Mouse (Mus musculus) brown adipose tissue, adult 24 weeks (tissue): ENCODE measurements around the gene Arr3. TPM values are rescaled to one million over a fixed set of nuclear protein-coding genes. Genes with fewer than 3 reads are reported as not detected.

Experiments
- H3K27ac ChIP-seq: fragments of 200-500 bp; replicated peaks from 2 replicates; pipeline ENCODE4 v1.5.1; 2012; ENCODE audit warnings: low read depth, mild to moderate bottlenecking, low read length
- H3K4me1 ChIP-seq: fragments of 200-500 bp; 2 replicates; pipeline ENCODE4 v1.6.1; 2012; ENCODE audit warnings: low read length, mixed read lengths; ENCODE audit not compliant: control insufficient read depth, insufficient read depth, insufficient read length
- H3K4me3 ChIP-seq: fragments of 200-500 bp; 2 replicates; pipeline ENCODE4 v1.5.1; 2012; ENCODE audit warnings: low read depth, mild to moderate bottlenecking, low read length, moderate library complexity; ENCODE audit not compliant: insufficient read depth
- polyA plus RNA-seq: library from polyadenylated mRNA; stranded (reverse); fragments of >200 nt; gene quantifications from 2 replicates; pipeline ENCODE4 v1.2.4, GENCODE M21; 2012; ENCODE audit not compliant: missing spikeins, insufficient read depth, insufficient read length

Arr3 gene
- polyA plus RNA-seq, 1 experiment = not detected

GRCm38 (mm10) chrX:100652848-100653247 is 47.6 kb downstream of the Arr3 start:
- Histone ChIP-seq H3K27ac (no peak overlapping the region), H3K4me1 (no peaks in the 10 kb centered on the region), H3K4me3 (no peak overlapping the region)

- no peak overlapping the region for H3K27ac ChIP-seq
- H3K4me3 ChIP-seq = no peak overlapping the region
- H3K4me1 ChIP-seq = no peaks in the 10 kb centered on the region
Observed at GRCm38 (mm10) chrX:100664825-100665224, 59.5 kb downstream of the Arr3 start.

Other genes starting within 250 kb of the Arr3 start
- gene Otud6a, start 176.5 kb upstream of the Arr3 start, polyA plus RNA-seq = not detected in 2 replicates
- 0.83 TPM in 1 of 2 replicates, not detected in the other for gene Awat2, start 162.8 kb upstream of the Arr3 start, polyA plus RNA-seq
- 67.3 and 72.7 TPM in 2 replicates for gene Igbp1, start 111.2 kb upstream of the Arr3 start, polyA plus RNA-seq
- gene Dgat2l6, start 80.7 kb upstream of the Arr3 start, polyA plus RNA-seq = not detected in 2 replicates
- not detected in 2 replicates for gene Awat1, start 33.2 kb upstream of the Arr3 start, polyA plus RNA-seq
- gene P2ry4, start 10.6 kb upstream of the Arr3 start, polyA plus RNA-seq = not detected in 2 replicates
- not detected in 2 replicates for gene Kif4, start 20.2 kb downstream of the Arr3 start, polyA plus RNA-seq
- gene Pdzd11, start 21.1 kb downstream of the Arr3 start, polyA plus RNA-seq = 62.8 and 63.7 TPM in 2 replicates
- not detected in 2 replicates for gene Gdpd2, start 124.4 kb downstream of the Arr3 start, polyA plus RNA-seq
- 4.6 and 8.3 TPM in 2 replicates for gene Dlg3, start 162.2 kb downstream of the Arr3 start, polyA plus RNA-seq